Comparison of ENCODE assay signal across 21 mouse cellular contexts in genomic region chr10:84137019-84137658, GRCm38 (mm10).
A peak's percentile ranks its signal among the peaks of the same experiment; 100 is the strongest.
DNase-seq lines count a peak whose midpoint lies in the region; ATAC-seq lines count a peak whose summit lies in the region.
"Had no signal": no experiment of that assay in that cellular context is flagged by ENCODE, and none has a peak within 500 bp of the region (broad histone marks: within the 10 kb centered on the region; RNA-seq: fewer than 3 reads in every experiment).

No protein-coding gene starts in this region.

- H3K4me3 ChIP-seq in heart, embryonic 10.5 days = no peak overlapping the region
- no peak overlapping the region for H3K4me3 ChIP-seq in heart, embryonic 16.5 days (ENCODE audit: low read length)
- H3K4me3 ChIP-seq: embryonic facial prominence, embryonic 15.5 days; forebrain, embryonic 10.5 days; limb, embryonic 15.5 days; liver, embryonic 15.5 days; megakaryocyte, embryonic 14.5 days; midbrain, embryonic 15.5 days had no signal

- no peak overlapping the region for H3K9ac ChIP-seq in heart, embryonic 16.5 days (ENCODE audit: low read length)
- H3K9ac ChIP-seq: embryonic facial prominence, embryonic 15.5 days; limb, embryonic 15.5 days; liver, embryonic 15.5 days; midbrain, embryonic 15.5 days had no signal

- no peaks in the 10 kb centered on the region for H3K36me3 ChIP-seq in heart, embryonic 10.5 days
- no peaks in the 10 kb centered on the region for H3K36me3 ChIP-seq in heart, embryonic 16.5 days (ENCODE audit: control insufficient read depth, insufficient read depth)
- H3K36me3 ChIP-seq: embryonic facial prominence, embryonic 15.5 days; forebrain, embryonic 10.5 days; limb, embryonic 15.5 days; liver, embryonic 15.5 days; midbrain, embryonic 15.5 days had no signal

- no peaks in the 10 kb centered on the region for H3K27me3 ChIP-seq in heart, embryonic 10.5 days (ENCODE audit: insufficient read depth, poor library complexity, severe bottlenecking)
- H3K27me3 ChIP-seq in heart, embryonic 16.5 days (ENCODE audit: control insufficient read depth, insufficient read depth, low read length) = no peaks in the 10 kb centered on the region
- H3K27me3 ChIP-seq: CH12.LX; embryonic facial prominence, embryonic 15.5 days; limb, embryonic 15.5 days; liver, embryonic 15.5 days; megakaryocyte, embryonic 14.5 days; midbrain, embryonic 15.5 days had no signal

- H3K4me2 ChIP-seq in heart, embryonic 16.5 days (ENCODE audit: low read depth, low read length) = no peak overlapping the region
- H3K4me2 ChIP-seq: embryonic facial prominence, embryonic 15.5 days; limb, embryonic 15.5 days; liver, embryonic 15.5 days; midbrain, embryonic 15.5 days had no signal

- peak; percentile 23 for DNase-seq in heart, adult 8-10 months (ENCODE audit: low spot score)
- DNase-seq in heart, embryonic 10.5 days (ENCODE audit: low spot score) = no peak
- peak; percentile 44 for DNase-seq in kidney, postnatal 10 days
- DNase-seq in lung, postnatal 10 days = peak; percentile 81
- DNase-seq in layer of hippocampus, postnatal 36 days = no peak
- no peak for DNase-seq in right cerebral cortex, postnatal 14 days
- DNase-seq: adrenal gland, postnatal 25 days; cerebellum, adult 18-20 months; cerebellum, postnatal 36 days had no signal

- no peak overlapping the region for H3K27ac ChIP-seq in heart, embryonic 10.5 days
- H3K27ac ChIP-seq in heart, embryonic 16.5 days (ENCODE audit: low read length) = no peak overlapping the region
- H3K27ac ChIP-seq: embryonic facial prominence, embryonic 15.5 days; forebrain, embryonic 10.5 days; limb, embryonic 15.5 days; liver, embryonic 15.5 days; midbrain, embryonic 15.5 days; stomach, postnatal 0 days had no signal

- H3K4me1 ChIP-seq in heart, embryonic 10.5 days = no peaks in the 10 kb centered on the region
- no peaks in the 10 kb centered on the region for H3K4me1 ChIP-seq in heart, embryonic 16.5 days (ENCODE audit: control insufficient read depth, insufficient read depth, low read length)
- H3K4me1 ChIP-seq: embryonic facial prominence, embryonic 15.5 days; forebrain, embryonic 10.5 days; limb, embryonic 15.5 days; liver, embryonic 15.5 days; megakaryocyte, embryonic 14.5 days; midbrain, embryonic 15.5 days had no signal

- ATAC-seq in heart, embryonic 16.5 days (replicated peaks; ENCODE audit: extremely low read depth, insufficient read depth, low FRiP score) = 0 out of 2 replicates have a peak, but pooled peaks have one; percentile 10
- no peak for ATAC-seq in cerebellum, adult (ENCODE audit: insufficient number of reproducible peaks, low FRiP score, low TSS enrichment)
- ATAC-seq: hindbrain, embryonic 16.5 days; intestine, postnatal 0 days; midbrain, embryonic 15.5 days had no signal

- WGBS in heart, embryonic 10.5 days = 74% methylated on average over 4 of the region's 4 CpGs
- WGBS in heart, embryonic 16.5 days = 66% methylated on average over 4 of the region's 4 CpGs

- H3K9me3 ChIP-seq in heart, embryonic 10.5 days = no peaks in the 10 kb centered on the region
- H3K9me3 ChIP-seq in heart, embryonic 16.5 days (replicated peaks; ENCODE audit: control insufficient read depth, low read length) = no peaks in the 10 kb centered on the region
- H3K9me3 ChIP-seq: embryonic facial prominence, embryonic 15.5 days; forebrain, embryonic 10.5 days; limb, embryonic 15.5 days; liver, embryonic 15.5 days; midbrain, embryonic 15.5 days had no signal

Comparison
In these comparisons a context has a peak if more than half of its experiments do, and no peak if none do; other contexts are left out.
1. DNase-seq: peak in heart, adult 8-10 months (single experiment), kidney, postnatal 10 days (single experiment) and lung, postnatal 10 days (single experiment); none in heart, embryonic 10.5 days (single experiment), layer of hippocampus, postnatal 36 days (0 of 2) and right cerebral cortex, postnatal 14 days (single experiment).